Mouse (Mus musculus): Measurements from ENCODE around the gene Atp6v0a4. TPM values are rescaled to one million over a fixed set of nuclear protein-coding genes. Genes with fewer than 3 reads are reported as not detected.

The Atp6v0a4 gene
- polyA plus RNA-seq, 1 experiment from 2014 or later: 0.09 TPM

- Histone ChIP-seq H3K4me2 (replicated peaks) (no peak overlapping the region), H3K9ac (no peak overlapping the region), H3K27ac (no peak overlapping the region), H3K9me3 (ENCODE audit: control insufficient read depth, low read length) (peaks cover 3% of the 10 kb centered on the region; the same call in 1 of the 2 replicates), H3K4me1 (replicated peaks; ENCODE audit: control insufficient read depth, insufficient read depth, low read length) (no peaks in the 10 kb centered on the region), H3K36me3 (replicated peaks; ENCODE audit: control insufficient read depth, insufficient read depth) (no peaks in the 10 kb centered on the region), H3K4me3 (replicated peaks; ENCODE audit: low read length) (no peak overlapping the region), H3K27me3 (ENCODE audit: control insufficient read depth, insufficient read depth, low read length) (no peaks in the 10 kb centered on the region)
- DNase-seq (ENCODE audit: low spot score): no peak
- ATAC-seq (ENCODE audit: low FRiP score): no peak
- WGBS: 80% methylated on average over 5 of the region's 5 CpGs
These were observed 27.4 kb downstream of the Atp6v0a4 start for GRCm38 (mm10) chr6:38096961-38097370.

GRCm38 (mm10) chr6:38094701-38095100 is 29.7 kb downstream of the Atp6v0a4 start:
- no peak for ATAC-seq (ENCODE audit: low FRiP score)
- WGBS: 96% methylated on average over 10 of the region's 10 CpGs
- Histone ChIP-seq H3K27ac (no peak overlapping the region), H3K4me3 (replicated peaks; ENCODE audit: low read length) (no peak overlapping the region), H3K27me3 (ENCODE audit: control insufficient read depth, insufficient read depth, low read length) (no peaks in the 10 kb centered on the region), H3K4me1 (replicated peaks; ENCODE audit: control insufficient read depth, insufficient read depth, low read length) (no peaks in the 10 kb centered on the region), H3K9ac (no peak overlapping the region), H3K36me3 (replicated peaks; ENCODE audit: control insufficient read depth, insufficient read depth) (no peaks in the 10 kb centered on the region), H3K4me2 (replicated peaks) (no peak overlapping the region), H3K9me3 (ENCODE audit: control insufficient read depth, low read length) (no peaks in the 10 kb centered on the region)
- DNase-seq (ENCODE audit: low spot score): no peak

- Histone ChIP-seq H3K36me3 (replicated peaks; ENCODE audit: control insufficient read depth, insufficient read depth) (no peaks in the 10 kb centered on the region), H3K9me3 (ENCODE audit: control insufficient read depth, low read length) (no peaks in the 10 kb centered on the region), H3K27ac (no peak overlapping the region), H3K9ac (no peak overlapping the region), H3K4me1 (replicated peaks; ENCODE audit: control insufficient read depth, insufficient read depth, low read length) (no peaks in the 10 kb centered on the region), H3K4me2 (replicated peaks) (no peak overlapping the region), H3K4me3 (replicated peaks; ENCODE audit: low read length) (no peak overlapping the region), H3K27me3 (ENCODE audit: control insufficient read depth, insufficient read depth, low read length) (no peaks in the 10 kb centered on the region)
- 95% methylated on average over 8 of the region's 8 CpGs for WGBS
- ATAC-seq (ENCODE audit: low FRiP score) (no peak), DNase-seq (ENCODE audit: low spot score) (no peak)
These were observed 31.8 kb downstream of the Atp6v0a4 start for GRCm38 (mm10) chr6:38092539-38092938.

- Histone ChIP-seq H3K4me3 (replicated peaks; ENCODE audit: low read length) (no peak overlapping the region), H3K9ac (no peak overlapping the region), H3K4me1 (replicated peaks; ENCODE audit: control insufficient read depth, insufficient read depth, low read length) (no peaks in the 10 kb centered on the region), H3K27me3 (ENCODE audit: control insufficient read depth, insufficient read depth, low read length) (no peaks in the 10 kb centered on the region), H3K9me3 (ENCODE audit: control insufficient read depth, low read length) (no peaks in the 10 kb centered on the region), H3K27ac (no peak overlapping the region), H3K36me3 (replicated peaks; ENCODE audit: control insufficient read depth, insufficient read depth) (no peaks in the 10 kb centered on the region), H3K4me2 (replicated peaks) (no peak overlapping the region)
- DNase-seq (ENCODE audit: low spot score): no peak
- WGBS: 76% methylated on average over 9 of the region's 9 CpGs
- ATAC-seq (ENCODE audit: low FRiP score): no peak
These were observed 37.0 kb downstream of the Atp6v0a4 start for GRCm38 (mm10) chr6:38087242-38088026.

GRCm38 (mm10) chr6:38083204-38083603 is 41.2 kb downstream of the Atp6v0a4 start:
- H3K4me3 ChIP-seq (replicated peaks; ENCODE audit: low read length): no peak overlapping the region
- no peaks in the 10 kb centered on the region for H3K27me3 ChIP-seq (ENCODE audit: control insufficient read depth, insufficient read depth, low read length)
- no peaks in the 10 kb centered on the region for H3K4me1 ChIP-seq (replicated peaks; ENCODE audit: control insufficient read depth, insufficient read depth, low read length)
- no peak overlapping the region for H3K4me2 ChIP-seq (replicated peaks)
- WGBS: 58% methylated on average over 4 of the region's 4 CpGs
- H3K9me3 ChIP-seq (ENCODE audit: control insufficient read depth, low read length): no peaks in the 10 kb centered on the region
- no peak overlapping the region for H3K27ac ChIP-seq
- H3K36me3 ChIP-seq (replicated peaks; ENCODE audit: control insufficient read depth, insufficient read depth): no peaks in the 10 kb centered on the region
- H3K9ac ChIP-seq: no peak overlapping the region
- DNase-seq (ENCODE audit: low spot score) (no peak), ATAC-seq (ENCODE audit: low FRiP score) (no peak)

- no peaks in the 10 kb centered on the region for H3K4me1 ChIP-seq (replicated peaks; ENCODE audit: control insufficient read depth, insufficient read depth, low read length)
- no peaks in the 10 kb centered on the region for H3K27me3 ChIP-seq (ENCODE audit: control insufficient read depth, insufficient read depth, low read length)
- no peaks in the 10 kb centered on the region for H3K9me3 ChIP-seq (ENCODE audit: control insufficient read depth, low read length)
- ATAC-seq (ENCODE audit: low FRiP score) (no peak), DNase-seq (ENCODE audit: low spot score) (no peak)
- H3K27ac ChIP-seq: no peak overlapping the region
- H3K4me3 ChIP-seq (replicated peaks; ENCODE audit: low read length): no peak overlapping the region
- no peak overlapping the region for H3K9ac ChIP-seq
- H3K36me3 ChIP-seq (replicated peaks; ENCODE audit: control insufficient read depth, insufficient read depth): no peaks in the 10 kb centered on the region
- WGBS: 76% methylated on average over 11 of the region's 11 CpGs
- H3K4me2 ChIP-seq (replicated peaks): no peak overlapping the region
These were observed 42.6 kb downstream of the Atp6v0a4 start for GRCm38 (mm10) chr6:38081727-38082341.

GRCm38 (mm10) chr6:38080364-38080763 is 44.0 kb downstream of the Atp6v0a4 start:
- no peak for DNase-seq (ENCODE audit: low spot score)
- Histone ChIP-seq H3K4me2 (replicated peaks) (no peak overlapping the region), H3K36me3 (replicated peaks; ENCODE audit: control insufficient read depth, insufficient read depth) (no peaks in the 10 kb centered on the region), H3K9ac (no peak overlapping the region), H3K4me3 (replicated peaks; ENCODE audit: low read length) (no peak overlapping the region), H3K27ac (no peak overlapping the region), H3K9me3 (ENCODE audit: control insufficient read depth, low read length) (no peaks in the 10 kb centered on the region), H3K27me3 (ENCODE audit: control insufficient read depth, insufficient read depth, low read length) (no peaks in the 10 kb centered on the region), H3K4me1 (replicated peaks; ENCODE audit: control insufficient read depth, insufficient read depth, low read length) (no peaks in the 10 kb centered on the region)
- 70% methylated on average over 4 of the region's 4 CpGs for WGBS
- ATAC-seq (ENCODE audit: low FRiP score): no peak

- no peak for DNase-seq (ENCODE audit: low spot score)
- no peak for ATAC-seq (ENCODE audit: low FRiP score)
- no peaks in the 10 kb centered on the region for H3K36me3 ChIP-seq (replicated peaks; ENCODE audit: control insufficient read depth, insufficient read depth)
- H3K27ac ChIP-seq: no peak overlapping the region
- WGBS: 90% methylated on average over 3 of the region's 3 CpGs
- H3K27me3 ChIP-seq (ENCODE audit: control insufficient read depth, insufficient read depth, low read length): no peaks in the 10 kb centered on the region
- H3K9ac ChIP-seq: no peak overlapping the region
- no peaks in the 10 kb centered on the region; the same call in 1 of the 2 replicates for H3K9me3 ChIP-seq (ENCODE audit: control insufficient read depth, low read length)
- no peak overlapping the region for H3K4me2 ChIP-seq (replicated peaks)
- H3K4me3 ChIP-seq (replicated peaks; ENCODE audit: low read length): no peak overlapping the region
- H3K4me1 ChIP-seq (replicated peaks; ENCODE audit: control insufficient read depth, insufficient read depth, low read length): no peaks in the 10 kb centered on the region
These were observed 50.8 kb downstream of the Atp6v0a4 start for GRCm38 (mm10) chr6:38073592-38073991.

- no peak overlapping the region for H3K9ac ChIP-seq
- no peak for ATAC-seq (ENCODE audit: low FRiP score)
- H3K36me3 ChIP-seq (replicated peaks; ENCODE audit: control insufficient read depth, insufficient read depth): no peaks in the 10 kb centered on the region
- H3K4me2 ChIP-seq (replicated peaks): no peak overlapping the region
- DNase-seq (ENCODE audit: low spot score): no peak
- WGBS: 49% methylated on average over 5 of the region's 5 CpGs
- H3K9me3 ChIP-seq (ENCODE audit: control insufficient read depth, low read length): no peaks in the 10 kb centered on the region; the same call in 1 of the 2 replicates
- no peak overlapping the region for H3K4me3 ChIP-seq (replicated peaks; ENCODE audit: low read length)
- no peak overlapping the region for H3K27ac ChIP-seq
- H3K27me3 ChIP-seq (ENCODE audit: control insufficient read depth, insufficient read depth, low read length): no peaks in the 10 kb centered on the region
- H3K4me1 ChIP-seq (replicated peaks; ENCODE audit: control insufficient read depth, insufficient read depth, low read length): no peaks in the 10 kb centered on the region
These were observed 52.1 kb downstream of the Atp6v0a4 start for GRCm38 (mm10) chr6:38072137-38072796.
